In the genomic region with DNA sequence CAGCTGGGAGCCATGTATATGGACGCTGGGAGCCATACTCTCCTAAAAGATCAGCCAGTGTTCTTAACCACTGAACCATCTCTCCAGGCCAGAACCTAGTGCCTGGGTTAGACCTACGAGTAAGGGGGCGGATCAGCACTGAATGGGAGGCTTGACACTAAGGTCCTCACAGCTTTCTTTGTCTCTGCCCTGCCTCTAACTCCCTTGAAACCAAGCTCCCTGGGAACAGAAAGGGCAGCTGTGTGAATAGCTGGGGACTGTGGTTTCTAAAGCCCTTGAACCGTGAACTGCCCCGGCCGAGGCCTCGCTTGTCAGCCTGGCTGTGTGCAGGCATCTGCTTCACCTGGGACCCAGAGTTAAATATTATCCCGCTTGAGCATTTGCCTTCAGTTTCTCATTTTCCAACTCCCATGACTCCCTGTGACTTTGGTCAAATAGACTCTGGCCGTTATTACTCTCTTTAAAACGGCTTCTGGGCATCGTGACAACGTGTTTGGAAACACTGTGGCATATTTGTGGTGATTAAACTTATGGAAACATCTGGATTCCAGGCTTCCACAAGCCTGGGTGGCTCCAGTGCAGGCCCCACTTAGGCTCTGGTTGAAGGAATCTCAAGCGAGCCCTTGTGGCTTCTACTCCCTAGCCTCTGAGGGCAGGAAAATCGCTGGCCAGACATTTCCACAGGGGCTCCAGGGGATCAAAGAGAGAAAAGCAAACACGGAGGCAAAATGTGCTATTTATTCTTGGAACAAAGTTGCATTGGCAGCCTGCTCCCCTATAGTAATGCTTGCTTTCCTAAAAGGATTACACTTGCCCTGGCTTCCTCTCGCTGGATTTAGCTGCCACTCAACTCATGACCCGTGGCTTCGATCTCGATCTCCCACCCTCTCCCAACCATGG, we compare ENCODE assay signal across 9 mouse cellular contexts. TPM values are rescaled to one million over a fixed set of nuclear protein-coding genes. Genes with fewer than 3 reads are reported as not detected.
DNase-seq lines count a peak whose midpoint lies in the region; ATAC-seq and TF ChIP-seq lines count a peak whose summit lies in the region.
"Had no signal": no experiment of that assay in that cellular context is flagged by ENCODE, and none has a peak within 500 bp of the region (broad histone marks: within the 10 kb centered on the region; RNA-seq: fewer than 3 reads in every experiment).

No protein-coding gene starts in this region.

- H3K9me3 ChIP-seq in hindbrain, embryonic 10.5 days = no peaks in the 10 kb centered on the region
- H3K9me3 ChIP-seq in hindbrain, postnatal 0 days (ENCODE audit: low read length) = no peaks in the 10 kb centered on the region
- no peaks in the 10 kb centered on the region for H3K9me3 ChIP-seq in embryonic facial prominence, embryonic 15.5 days (replicated peaks)

- H3K4me3 ChIP-seq in hindbrain, embryonic 10.5 days = no peak overlapping the region
- H3K4me3 ChIP-seq in hindbrain, postnatal 0 days (ENCODE audit: low read length) = no peak overlapping the region
- no peak overlapping the region for H3K4me3 ChIP-seq in embryonic facial prominence, embryonic 15.5 days (replicated peaks)

- ATAC-seq in hindbrain, postnatal 0 days = no peak
- peak; percentile 89 for ATAC-seq in embryonic facial prominence, embryonic 15.5 days (ENCODE audit: insufficient number of reproducible peaks, low FRiP score, low TSS enrichment, low read depth)

- H3K27me3 ChIP-seq in hindbrain, embryonic 10.5 days (ENCODE audit: insufficient read depth, poor library complexity, severe bottlenecking) = peaks cover 10% of the 10 kb centered on the region
- no peaks in the 10 kb centered on the region for H3K27me3 ChIP-seq in hindbrain, postnatal 0 days (ENCODE audit: insufficient read depth, low read length)
- no peaks in the 10 kb centered on the region for H3K27me3 ChIP-seq in embryonic facial prominence, embryonic 15.5 days

- no peak for TF ChIP-seq CTCF in hindbrain, postnatal 0 days (IDR thresholded peaks at IDR 0.05; ENCODE audit: low read depth)

- 33% methylated on average over 19 of the region's 19 CpGs for WGBS in hindbrain, embryonic 10.5 days
- WGBS in hindbrain, postnatal 0 days = 27% methylated on average over 19 of the region's 19 CpGs
- 23% methylated on average over 19 of the region's 19 CpGs for WGBS in embryonic facial prominence, embryonic 15.5 days

- no peak overlapping the region for H3K4me2 ChIP-seq in hindbrain, postnatal 0 days (ENCODE audit: low read depth, low read length)
- no peak overlapping the region for H3K4me2 ChIP-seq in embryonic facial prominence, embryonic 15.5 days (replicated peaks)

- H3K27ac ChIP-seq in hindbrain, embryonic 10.5 days = peak overlapping the region; percentile 75
- no peak overlapping the region for H3K27ac ChIP-seq in hindbrain, postnatal 0 days
- H3K27ac ChIP-seq in embryonic facial prominence, embryonic 15.5 days (replicated peaks) = peak overlapping the region; percentile 73

- peak; percentile 68 for DNase-seq in hindbrain, embryonic 10.5 days (ENCODE audit: low spot score)
- DNase-seq in hindbrain, postnatal 0 days (ENCODE audit: low spot score) = no peak
- DNase-seq in kidney, postnatal 4 days = peak; percentile 76 to 87
- DNase-seq in lung, postnatal 36 days = peak; percentile 75
- no peak for DNase-seq in cerebellum, adult 18-20 months
- DNase-seq in spleen, postnatal 36 days (ENCODE audit: low spot score in 2 of 2) = no peak
- no peak for DNase-seq in cerebellum, postnatal 14 days

- peaks cover 15% of the 10 kb centered on the region for H3K4me1 ChIP-seq in hindbrain, embryonic 10.5 days (replicated peaks)
- no peaks in the 10 kb centered on the region for H3K4me1 ChIP-seq in hindbrain, postnatal 0 days (ENCODE audit: insufficient read depth, low read length)
- peaks cover 14% of the 10 kb centered on the region for H3K4me1 ChIP-seq in embryonic facial prominence, embryonic 15.5 days

- H3K9ac ChIP-seq in hindbrain, postnatal 0 days (replicated peaks; ENCODE audit: low read length) = no peak overlapping the region
- H3K9ac ChIP-seq in embryonic facial prominence, embryonic 15.5 days = no peak overlapping the region

- H3K36me3 ChIP-seq in hindbrain, embryonic 10.5 days = no peaks in the 10 kb centered on the region
- no peaks in the 10 kb centered on the region for H3K36me3 ChIP-seq in hindbrain, postnatal 0 days (ENCODE audit: insufficient read depth, low read length)
- H3K36me3 ChIP-seq in embryonic facial prominence, embryonic 15.5 days = no peaks in the 10 kb centered on the region

RNA-seq across cellular contexts. Expression of gene Eva1a, which starts 11.0 kb away (rescaled TPM):
- polyA plus RNA-seq in hindbrain, embryonic 10.5 days (2016; fragmentation: Nextera tagmentation; extraction: Ambion mirVana) = 3.2 and 3.3 TPM in 2 replicates
- 1.2 and 2.8 TPM in 2 replicates for total RNA-seq in hindbrain, postnatal 0 days (2014; rRNA removed)
- polyA plus RNA-seq in hindbrain, postnatal 0 days (2015; fragmentation: Nextera tagmentation; extraction: Ambion mirVana) = 1.8 and 2.1 TPM in 2 replicates
- 16.8 and 17.2 TPM in 2 replicates for polyA plus RNA-seq in embryonic facial prominence, embryonic 15.5 days (2015; fragmentation: Nextera tagmentation; extraction: Ambion mirVana)
- total RNA-seq: hematopoietic stem cell, adult 5-6 weeks had no signal

Comparison
In these comparisons a context has a peak if more than half of its experiments do, and no peak if none do; other contexts are left out.
1. DNase-seq: peak in hindbrain, embryonic 10.5 days (single experiment), kidney, postnatal 4 days (2 of 2) and lung, postnatal 36 days (single experiment); none in hindbrain, postnatal 0 days (single experiment), cerebellum, adult 18-20 months (0 of 2), spleen, postnatal 36 days (0 of 2) and cerebellum, postnatal 14 days (0 of 2).